Mouse (Mus musculus): ENCODE data around the gene Eef1g. TPM values are rescaled to one million over a fixed set of nuclear protein-coding genes. Genes with fewer than 3 reads are reported as not detected.
"Not testable (repeated sequence)": the region's sequence is repeated elsewhere in the genome, so short reads cannot be mapped to it uniquely, and the experiment has no call there.

The Eef1g gene
- polyA plus RNA-seq, 1 experiment from 2014 or later = 344 TPM

DNA sequence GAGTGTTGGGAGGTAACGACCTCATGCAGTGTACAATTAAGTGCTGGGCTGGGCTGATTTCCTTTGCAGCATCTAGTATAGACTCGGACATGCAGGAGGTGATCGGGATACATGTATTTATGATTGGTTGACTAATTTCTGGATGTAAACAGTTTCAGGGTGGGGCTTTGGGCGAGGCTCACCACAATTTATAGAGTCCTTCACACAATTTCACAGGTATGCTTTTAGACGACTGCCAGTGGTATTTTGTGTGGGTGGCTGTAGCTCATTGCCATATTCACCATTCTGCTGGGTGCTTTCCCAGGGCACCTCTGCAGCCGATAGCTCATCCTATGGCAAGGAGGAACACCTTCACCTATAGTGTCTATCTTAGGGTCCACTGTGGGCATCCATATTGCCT, 31.7 kb downstream of the Eef1g start:
- peaks cover 15% of the 10 kb centered on the region for H3K4me1 ChIP-seq (ENCODE audit: control insufficient read depth, insufficient read depth, low read length)
- no peak overlapping the region for H3K4me3 ChIP-seq (ENCODE audit: low read depth, low read length)
- H3K27ac ChIP-seq (ENCODE audit: low read depth, low read length) = no peak overlapping the region
- ATAC-seq (replicated peaks; ENCODE audit: insufficient number of reproducible peaks, low FRiP score, low TSS enrichment) = no peak
- H3K27me3 ChIP-seq (ENCODE audit: control insufficient read depth, insufficient read depth, low read length) = no peaks in the 10 kb centered on the region
- WGBS (ENCODE audit: insufficient replicate concordance) = 88% methylated on average over 6 of the region's 6 CpGs
- no peak overlapping the region for H3K4me2 ChIP-seq
- H3K9me3 ChIP-seq (replicated peaks; ENCODE audit: control insufficient read depth, low read length) = no peaks in the 10 kb centered on the region
- peaks cover 18% of the 10 kb centered on the region for H3K36me3 ChIP-seq (ENCODE audit: control insufficient read depth, insufficient read depth, low read length)
- no peak overlapping the region for H3K9ac ChIP-seq (ENCODE audit: low read depth, low read length)

DNA sequence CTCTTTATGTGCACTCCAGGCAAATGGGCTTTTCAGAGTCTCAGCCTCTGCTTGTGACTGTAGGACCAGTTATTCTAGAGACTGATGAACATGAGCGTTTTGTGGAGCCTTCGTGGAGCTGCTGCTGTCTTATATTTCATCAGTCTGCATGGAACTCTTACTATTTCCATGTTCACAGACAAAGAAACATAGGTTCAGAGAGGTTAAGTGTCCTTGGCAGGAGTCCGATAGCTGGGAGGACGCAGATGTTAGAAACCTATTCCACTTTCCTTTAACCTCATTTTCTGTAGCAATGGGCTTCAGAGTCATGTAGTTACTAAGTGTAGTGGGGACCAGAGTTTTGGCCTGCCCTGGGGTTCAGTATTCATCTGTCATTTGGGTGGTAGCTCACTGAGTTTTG, 32.4 kb downstream of the Eef1g start:
- no peak overlapping the region for H3K27ac ChIP-seq (ENCODE audit: low read depth, low read length)
- H3K9me3 ChIP-seq (replicated peaks; ENCODE audit: control insufficient read depth, low read length) = no peaks in the 10 kb centered on the region
- peaks cover 14% of the 10 kb centered on the region for H3K4me1 ChIP-seq (ENCODE audit: control insufficient read depth, insufficient read depth, low read length)
- no peak overlapping the region for H3K4me3 ChIP-seq (ENCODE audit: low read depth, low read length)
- peaks cover 19% of the 10 kb centered on the region for H3K36me3 ChIP-seq (ENCODE audit: control insufficient read depth, insufficient read depth, low read length)
- 89% methylated on average over 4 of the region's 4 CpGs for WGBS (ENCODE audit: insufficient replicate concordance)
- H3K4me2 ChIP-seq = no peak overlapping the region
- no peaks in the 10 kb centered on the region for H3K27me3 ChIP-seq (ENCODE audit: control insufficient read depth, insufficient read depth, low read length)
- no peak overlapping the region for H3K9ac ChIP-seq (ENCODE audit: low read depth, low read length)
- no peak for ATAC-seq (replicated peaks; ENCODE audit: insufficient number of reproducible peaks, low FRiP score, low TSS enrichment)

DNA sequence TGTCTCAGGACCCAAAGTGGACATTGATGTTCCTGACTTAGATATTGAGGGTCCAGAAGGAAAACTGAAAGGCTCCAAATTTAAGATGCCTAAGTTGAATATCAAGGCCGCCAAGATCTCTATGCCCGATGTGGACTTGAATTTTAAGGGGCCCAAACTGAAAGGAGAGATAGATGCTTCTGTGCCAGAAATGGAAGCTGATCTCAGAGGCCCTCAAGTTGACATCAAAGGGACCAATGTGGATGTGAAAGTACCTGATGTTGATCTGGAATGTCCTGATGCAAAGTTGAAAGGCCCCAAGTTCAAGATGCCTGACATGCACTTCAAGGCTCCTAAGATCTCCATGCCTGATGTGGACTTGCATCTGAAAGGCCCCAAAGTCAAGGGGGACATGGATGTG, 40.1 kb downstream of the Eef1g start:
- not testable (repeated sequence) for H3K9me3 ChIP-seq (replicated peaks; ENCODE audit: control insufficient read depth, low read length); H3K4me1 ChIP-seq (ENCODE audit: control insufficient read depth, insufficient read depth, low read length); ATAC-seq (replicated peaks; ENCODE audit: insufficient number of reproducible peaks, low FRiP score, low TSS enrichment); H3K27me3 ChIP-seq (ENCODE audit: control insufficient read depth, insufficient read depth, low read length); H3K4me2 ChIP-seq; H3K4me3 ChIP-seq (ENCODE audit: low read depth, low read length); H3K9ac ChIP-seq (ENCODE audit: low read depth, low read length); H3K27ac ChIP-seq (ENCODE audit: low read depth, low read length)
- H3K36me3 ChIP-seq (ENCODE audit: control insufficient read depth, insufficient read depth, low read length) = peaks cover 31% of the 10 kb centered on the region
- WGBS (ENCODE audit: insufficient replicate concordance) = 89% methylated on average over 2 of the region's 2 CpGs

DNA sequence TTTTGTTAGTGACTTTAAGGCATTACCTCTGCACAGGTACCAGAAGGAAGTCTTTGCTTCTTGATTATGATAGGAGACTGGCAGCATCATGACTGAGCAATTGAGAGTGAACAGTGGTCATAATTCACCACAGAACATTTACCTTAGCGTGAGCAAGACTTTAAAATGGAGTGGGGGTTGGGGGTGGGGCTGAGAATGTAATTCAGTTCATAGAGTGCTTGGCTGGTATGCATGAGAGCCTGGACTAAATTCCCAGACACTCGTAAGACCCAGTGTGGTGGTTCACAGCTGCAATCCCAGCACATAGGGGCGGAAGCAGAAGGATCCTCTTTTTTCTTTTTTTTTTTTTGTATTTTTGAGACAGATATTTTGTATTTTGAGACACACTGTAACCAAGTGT, 52.5 kb downstream of the Eef1g start:
- H3K4me1 ChIP-seq (ENCODE audit: control insufficient read depth, insufficient read depth, low read length) = peaks cover 3% of the 10 kb centered on the region; the same call in 1 of the 2 replicates
- no peaks in the 10 kb centered on the region for H3K27me3 ChIP-seq (ENCODE audit: control insufficient read depth, insufficient read depth, low read length)
- H3K4me3 ChIP-seq (ENCODE audit: low read depth, low read length) = no peak overlapping the region
- no peaks in the 10 kb centered on the region for H3K9me3 ChIP-seq (replicated peaks; ENCODE audit: control insufficient read depth, low read length)
- no peak overlapping the region for H3K9ac ChIP-seq (ENCODE audit: low read depth, low read length)
- H3K36me3 ChIP-seq (ENCODE audit: control insufficient read depth, insufficient read depth, low read length) = peaks cover 8% of the 10 kb centered on the region; the same call in 1 of the 2 replicates
- no peak for ATAC-seq (replicated peaks; ENCODE audit: insufficient number of reproducible peaks, low FRiP score, low TSS enrichment)
- no peak overlapping the region for H3K4me2 ChIP-seq
- 83% methylated on average over 3 of the region's 3 CpGs for WGBS (ENCODE audit: insufficient replicate concordance)
- H3K27ac ChIP-seq (ENCODE audit: low read depth, low read length) = no peak overlapping the region

DNA sequence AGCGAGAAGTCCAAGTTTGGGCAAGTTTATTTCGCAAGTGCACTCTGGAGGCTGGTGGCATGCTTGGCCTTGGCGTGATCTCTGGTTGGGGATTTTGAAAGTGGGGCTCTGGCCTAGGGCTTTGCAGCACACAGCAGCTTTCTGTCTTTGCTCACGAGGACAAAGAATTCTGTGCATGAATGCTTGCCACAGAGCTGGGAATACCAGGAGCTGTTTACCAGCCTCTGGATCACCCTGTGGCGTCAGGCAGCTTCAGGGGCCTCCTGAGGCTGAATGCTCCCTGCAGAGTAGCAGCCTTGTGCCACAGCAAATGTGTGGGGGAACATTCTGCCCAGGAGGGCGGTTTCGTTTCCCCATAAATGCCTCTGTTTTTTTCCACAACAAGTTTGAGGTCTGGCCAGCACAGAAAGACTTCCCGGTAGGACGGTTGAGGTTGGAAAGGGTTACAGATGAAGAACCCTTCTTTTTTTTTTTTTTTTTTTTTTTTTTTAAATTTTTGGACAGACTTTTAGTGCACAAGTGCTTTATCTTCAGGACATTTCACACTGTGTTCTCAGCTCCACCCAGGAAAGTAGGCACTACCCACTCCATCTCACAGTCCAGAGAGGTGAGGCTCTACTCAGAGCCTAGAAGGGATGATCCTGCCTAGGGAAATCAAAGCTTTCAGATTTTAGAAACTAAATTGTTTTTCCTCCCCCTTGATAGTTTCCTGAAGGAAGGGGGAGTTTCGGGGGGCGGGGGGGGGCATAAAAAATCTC, 56.4 kb downstream of the Eef1g start:
- Histone ChIP-seq H3K9ac (ENCODE audit: low read depth, low read length) (peak overlapping the region; percentile 18; the same call in 1 of the 2 replicates), H3K27ac (ENCODE audit: low read depth, low read length) (peak overlapping the region; percentile 46; the same call in 1 of the 2 replicates), H3K4me1 (ENCODE audit: control insufficient read depth, insufficient read depth, low read length) (peaks cover 15% of the 10 kb centered on the region), H3K4me3 (ENCODE audit: low read depth, low read length) (no peak overlapping the region), H3K9me3 (replicated peaks; ENCODE audit: control insufficient read depth, low read length) (no peaks in the 10 kb centered on the region), H3K4me2 (no peak overlapping the region), H3K27me3 (ENCODE audit: control insufficient read depth, insufficient read depth, low read length) (no peaks in the 10 kb centered on the region), H3K36me3 (ENCODE audit: control insufficient read depth, insufficient read depth, low read length) (peaks cover under 1% of the 10 kb centered on the region; the same call in 1 of the 2 replicates)
- 51% methylated on average over 11 of the region's 11 CpGs for WGBS (ENCODE audit: insufficient replicate concordance)
- no peak for ATAC-seq (replicated peaks; ENCODE audit: insufficient number of reproducible peaks, low FRiP score, low TSS enrichment)

DNA sequence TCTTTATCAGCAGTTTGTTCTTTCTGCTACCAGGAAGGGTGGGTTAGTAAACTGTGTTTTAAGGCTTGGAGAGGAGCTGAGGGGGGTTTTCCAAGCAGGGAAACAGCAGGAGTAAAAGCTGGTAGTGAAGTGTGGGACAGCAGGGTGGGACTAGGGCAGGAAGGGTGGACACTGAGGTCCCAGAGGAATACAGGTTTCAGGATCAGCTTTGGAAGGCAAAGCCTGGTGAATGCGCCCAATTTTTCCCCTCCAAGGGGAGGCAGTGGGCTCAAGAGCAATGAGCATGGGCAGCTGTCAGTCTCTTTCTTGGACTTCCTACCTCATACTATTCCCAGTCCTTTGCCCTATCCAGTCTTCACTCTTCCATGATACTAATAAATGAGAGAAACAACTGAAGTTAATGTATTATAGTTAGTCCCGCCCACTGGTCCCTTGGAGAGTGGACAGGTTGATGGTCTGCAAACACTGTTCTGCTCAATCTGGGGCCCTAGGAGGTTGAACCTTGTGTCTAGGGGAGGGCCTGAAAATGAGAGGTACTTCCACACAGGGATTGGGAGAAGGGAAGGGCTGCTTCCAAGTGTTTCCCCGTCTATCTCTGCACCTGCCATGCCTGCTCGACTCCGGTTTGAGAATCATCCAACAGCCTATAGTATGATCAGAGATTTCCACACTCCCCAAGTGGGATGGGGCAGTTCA, 58.9 kb downstream of the Eef1g start:
- Histone ChIP-seq H3K36me3 (ENCODE audit: control insufficient read depth, insufficient read depth, low read length) (no peaks in the 10 kb centered on the region), H3K27ac (ENCODE audit: low read depth, low read length) (no peak overlapping the region), H3K27me3 (ENCODE audit: control insufficient read depth, insufficient read depth, low read length) (no peaks in the 10 kb centered on the region), H3K4me1 (ENCODE audit: control insufficient read depth, insufficient read depth, low read length) (peaks cover 20% of the 10 kb centered on the region), H3K4me3 (ENCODE audit: low read depth, low read length) (no peak overlapping the region), H3K9me3 (replicated peaks; ENCODE audit: control insufficient read depth, low read length) (no peaks in the 10 kb centered on the region), H3K9ac (ENCODE audit: low read depth, low read length) (no peak overlapping the region), H3K4me2 (no peak overlapping the region)
- WGBS (ENCODE audit: insufficient replicate concordance) = 86% methylated on average over 5 of the region's 5 CpGs
- no peak for ATAC-seq (replicated peaks; ENCODE audit: insufficient number of reproducible peaks, low FRiP score, low TSS enrichment)

DNA sequence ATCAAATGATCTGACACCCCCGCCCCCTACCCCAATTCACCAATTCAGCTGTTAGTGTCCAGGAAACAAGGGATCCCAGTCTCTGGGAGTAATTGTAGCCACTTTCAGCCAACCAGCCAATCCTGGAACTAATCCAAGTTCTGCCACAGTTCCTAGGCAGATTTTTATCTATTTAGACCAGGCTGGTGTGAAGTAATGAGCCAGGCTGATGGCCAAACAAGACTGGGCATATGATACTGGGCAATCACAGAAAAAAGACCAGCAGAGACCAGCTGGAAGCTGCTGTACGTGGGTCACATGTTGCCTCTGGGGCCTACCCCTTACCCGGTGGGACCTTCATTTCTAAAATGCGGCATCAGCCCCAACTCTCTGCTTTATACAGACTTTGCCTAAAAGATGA, 59.8 kb downstream of the Eef1g start:
- WGBS (ENCODE audit: insufficient replicate concordance) = 89% methylated on average over 4 of the region's 4 CpGs
- H3K4me1 ChIP-seq (ENCODE audit: control insufficient read depth, insufficient read depth, low read length) = peaks cover 20% of the 10 kb centered on the region
- H3K27me3 ChIP-seq (ENCODE audit: control insufficient read depth, insufficient read depth, low read length) = no peaks in the 10 kb centered on the region
- H3K9ac ChIP-seq (ENCODE audit: low read depth, low read length) = no peak overlapping the region
- no peak overlapping the region for H3K4me3 ChIP-seq (ENCODE audit: low read depth, low read length)
- H3K4me2 ChIP-seq = no peak overlapping the region
- H3K27ac ChIP-seq (ENCODE audit: low read depth, low read length) = no peak overlapping the region
- H3K9me3 ChIP-seq (replicated peaks; ENCODE audit: control insufficient read depth, low read length) = no peaks in the 10 kb centered on the region
- H3K36me3 ChIP-seq (ENCODE audit: control insufficient read depth, insufficient read depth, low read length) = no peaks in the 10 kb centered on the region
- ATAC-seq (replicated peaks; ENCODE audit: insufficient number of reproducible peaks, low FRiP score, low TSS enrichment) = no peak

DNA sequence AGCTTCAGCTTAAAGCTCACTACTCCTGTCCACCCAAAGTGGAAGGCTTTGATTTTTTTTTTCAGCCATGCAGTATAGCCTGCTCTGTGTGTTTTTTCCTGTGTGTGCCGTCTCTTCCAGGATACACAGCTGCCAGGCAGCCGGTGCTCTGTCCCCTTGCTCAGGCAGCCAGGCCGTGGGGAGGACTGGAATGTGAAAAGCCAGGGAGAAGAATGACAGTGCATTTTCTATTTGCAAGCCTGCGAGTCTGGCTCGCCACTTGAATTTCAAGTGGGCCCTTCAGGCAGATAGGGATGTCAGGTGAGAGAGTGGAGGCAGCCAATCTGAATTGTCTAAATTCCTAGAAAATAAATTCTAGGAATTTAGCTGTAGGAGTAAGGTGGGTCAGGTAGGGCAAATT, 61.0 kb downstream of the Eef1g start:
- Histone ChIP-seq H3K9ac (ENCODE audit: low read depth, low read length) (no peak overlapping the region), H3K4me1 (ENCODE audit: control insufficient read depth, insufficient read depth, low read length) (peaks cover 21% of the 10 kb centered on the region), H3K27ac (ENCODE audit: low read depth, low read length) (peak overlapping the region; percentile 13; the same call in 1 of the 2 replicates), H3K9me3 (replicated peaks; ENCODE audit: control insufficient read depth, low read length) (no peaks in the 10 kb centered on the region), H3K27me3 (ENCODE audit: control insufficient read depth, insufficient read depth, low read length) (no peaks in the 10 kb centered on the region), H3K4me2 (peak overlapping the region; percentile 25; the same call in 1 of the 2 replicates), H3K36me3 (ENCODE audit: control insufficient read depth, insufficient read depth, low read length) (no peaks in the 10 kb centered on the region), H3K4me3 (ENCODE audit: low read depth, low read length) (no peak overlapping the region)
- 13% methylated on average over 5 of the region's 5 CpGs for WGBS (ENCODE audit: insufficient replicate concordance)
- ATAC-seq (replicated peaks; ENCODE audit: insufficient number of reproducible peaks, low FRiP score, low TSS enrichment) = peak; percentile 50

All from heart, embryonic 11.5 days (tissue).